Mouse (Mus musculus) erythroid progenitor cell, adult 5-6 weeks (primary cell): ENCODE data around the gene Phb2. TPM values are rescaled to one million over a fixed set of nuclear protein-coding genes. Genes with fewer than 3 reads are reported as not detected.
A peak's percentile ranks its signal among the peaks of the same experiment; 100 is the strongest.

ENCODE experiments used
- ATAC-seq: replicated peaks from 2 replicates; pipeline ENCODE4 v1.8.0; 2016; ENCODE audit warnings: moderate number of reproducible peaks, mild to moderate bottlenecking, moderate TSS enrichment, inconsistent platforms; ENCODE audit not compliant: poor library complexity, low FRiP score, severe bottlenecking
- total RNA-seq, 2 experiments: library from RNA; stranded (forward) in 1 of 2; stranded (reverse) in 1 of 2; fragments of 150-400 nt in 1 of 2; fragments of 186-747, 209-891 nt in 1 of 2; gene quantifications; 2 replicates each; pipeline versions ENCODE4 v1.2.3 to v1.2.4; 2015 to 2017; ENCODE audit warnings: low replicate concordance in 2 of 2

Phb2 gene
- total RNA-seq, 2 experiments from 2014 or later, result 61.2 to 79.9 TPM

GRCm38 (mm10) chr6:124718703-124719102, 6.6 kb downstream of the Phb2 start:
- ATAC-seq, result no peak

GRCm38 (mm10) chr6:124719354-124719978, 7.3 kb downstream of the Phb2 start:
- ATAC-seq, result peak; percentile 76

GRCm38 (mm10) chr6:124720904-124721303, 8.8 kb downstream of the Phb2 start:
- ATAC-seq, result no peak

DNA sequence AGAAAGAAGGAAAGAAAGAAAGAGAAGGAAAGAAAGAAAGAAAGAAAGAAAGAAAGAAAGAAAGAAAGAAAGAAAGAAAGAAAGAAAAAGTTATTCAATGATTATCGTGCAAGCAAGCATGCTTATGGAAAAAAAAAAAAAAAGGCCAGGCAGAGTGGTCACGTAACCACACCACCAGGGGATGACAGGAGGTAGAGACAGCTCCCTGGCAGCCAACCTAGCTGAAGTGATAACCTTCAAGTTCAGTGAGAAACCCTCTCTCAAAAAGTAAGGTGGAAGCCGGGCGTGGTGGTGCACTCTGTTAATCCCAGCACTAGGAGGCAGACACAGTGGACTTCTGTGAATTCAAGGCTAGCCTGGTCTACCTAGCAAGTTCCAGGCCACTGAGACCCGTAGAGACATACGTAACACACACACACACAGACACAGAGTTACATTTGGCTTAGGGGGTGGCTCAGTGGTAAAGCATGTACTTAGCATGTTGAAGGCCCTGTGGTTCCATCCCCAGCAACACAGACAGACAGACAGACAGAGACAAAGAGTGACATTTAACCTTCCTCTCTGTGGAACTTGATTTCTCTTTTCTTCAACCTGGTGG, 10.8 kb downstream of the Phb2 start:
- ATAC-seq, result no peak

DNA sequence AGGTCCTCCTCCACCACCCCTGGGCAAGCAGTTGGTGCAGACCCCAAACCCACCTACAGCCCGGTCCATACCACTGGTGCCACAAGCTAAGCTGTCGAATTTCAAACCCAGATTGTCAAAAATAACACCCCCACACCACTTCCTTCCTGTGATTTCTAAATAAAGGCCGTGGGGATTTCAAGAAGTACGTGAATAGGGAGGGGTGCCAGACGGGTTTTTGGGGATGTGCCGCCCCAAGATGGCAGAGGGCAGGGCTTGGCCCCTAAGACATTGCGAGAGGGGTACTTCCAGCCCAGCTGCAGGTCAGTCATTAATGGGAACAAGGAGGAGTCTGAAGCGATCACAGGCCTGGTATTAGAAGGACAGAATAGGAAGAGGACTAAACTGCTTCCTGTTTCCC, 11.4 kb downstream of the Phb2 start:
- no peak for ATAC-seq

- no peak for ATAC-seq
Measured at GRCm38 (mm10) chr6:124724472-124724871, 12.3 kb downstream of the Phb2 start.

- no peak for ATAC-seq
Measured at GRCm38 (mm10) chr6:124728621-124729020, 16.5 kb downstream of the Phb2 start.

DNA sequence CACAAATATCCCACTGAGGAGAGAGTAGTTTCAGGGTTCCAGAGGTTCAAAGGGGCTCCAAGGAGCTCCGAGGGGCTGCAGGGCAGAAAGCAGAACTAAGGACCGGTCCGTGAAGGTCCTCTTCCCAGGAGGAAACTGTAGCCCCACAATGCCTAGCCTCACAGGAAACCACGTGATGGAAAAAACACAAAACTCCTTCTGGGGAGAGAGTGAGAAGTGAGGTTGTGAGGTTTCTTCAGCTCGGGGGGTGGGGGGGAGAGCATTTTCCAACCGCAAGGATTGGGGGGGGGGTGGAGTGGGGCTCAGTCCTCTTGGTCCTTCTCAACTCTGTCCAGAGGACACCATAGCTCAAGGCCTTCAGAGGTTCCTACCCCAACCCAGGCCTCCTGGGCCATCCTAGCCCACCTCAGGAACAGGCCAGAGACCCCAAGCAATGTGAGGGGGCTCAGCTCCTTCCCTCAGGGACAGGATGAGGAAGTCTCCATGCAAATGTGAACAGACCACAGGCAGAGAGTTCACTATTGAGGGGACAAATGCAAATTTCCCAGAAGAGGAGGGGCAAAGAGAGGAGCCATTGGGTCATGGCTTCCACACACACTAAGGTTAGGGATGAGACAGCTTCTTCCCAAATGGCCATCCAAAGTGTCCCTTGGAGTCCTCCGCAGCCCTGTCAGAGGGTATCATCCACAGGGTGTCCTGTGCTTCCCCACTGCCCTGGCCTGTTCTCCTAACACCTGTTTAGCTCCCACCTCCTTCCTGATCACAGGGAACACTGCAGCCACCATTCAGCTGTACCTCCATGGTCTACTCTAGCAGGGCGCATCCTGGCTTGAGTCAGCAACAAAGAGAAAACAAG, 17.9 kb downstream of the Phb2 start:
- ATAC-seq, result no peak

GRCm38 (mm10) chr6:124731038-124731437, 18.9 kb downstream of the Phb2 start:
- ATAC-seq, result no peak

- ATAC-seq, result peak; percentile 59
Measured at GRCm38 (mm10) chr6:124732476-124733370, 20.6 kb downstream of the Phb2 start.

GRCm38 (mm10) chr6:124734417-124734816, 22.3 kb downstream of the Phb2 start:
- no peak for ATAC-seq

- ATAC-seq, result no peak
Measured at GRCm38 (mm10) chr6:124737040-124737439, 24.9 kb downstream of the Phb2 start.

GRCm38 (mm10) chr6:124738511-124739023, 26.4 kb downstream of the Phb2 start, which contains the start of gene Ptpn6:
Ptpn6 (minus strand) TSS chr6:124738714.
- no peak for ATAC-seq

GRCm38 (mm10) chr6:124739231-124739796, 27.2 kb downstream of the Phb2 start:
- no peak for ATAC-seq

DNA sequence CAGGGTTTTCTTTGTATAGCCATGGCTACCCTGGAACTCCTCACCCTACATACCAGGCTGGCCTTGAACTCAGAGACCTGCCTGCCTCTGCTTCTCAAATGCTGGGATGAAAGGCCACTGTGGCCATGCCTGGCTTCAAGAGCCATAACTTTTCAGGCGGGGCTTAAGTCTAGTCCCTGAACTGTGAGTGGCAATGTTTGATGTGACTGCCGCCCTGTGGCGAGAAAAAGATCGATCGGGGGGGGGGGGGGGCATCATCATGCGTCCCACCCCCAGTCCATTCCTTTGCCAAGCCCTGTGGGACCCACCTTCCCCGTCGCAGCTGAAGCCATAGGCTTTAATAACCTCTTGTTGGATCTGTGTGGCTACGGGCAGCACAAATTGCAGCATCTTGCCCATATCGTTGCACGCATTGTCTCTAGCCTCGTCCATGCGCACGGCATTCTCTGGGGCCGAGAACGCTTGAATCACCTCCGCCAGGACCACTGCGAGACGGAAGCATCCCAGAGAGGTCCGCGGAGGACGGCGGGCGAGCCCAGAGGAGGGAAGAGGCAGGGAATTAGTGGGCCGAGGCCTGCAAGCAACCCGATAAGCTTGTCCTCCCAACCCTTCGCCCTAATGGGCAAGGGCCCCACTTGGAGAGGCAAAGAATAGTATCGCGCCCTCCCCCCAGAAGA, 28.2 kb downstream of the Phb2 start:
- ATAC-seq, result peak; percentile 44

GRCm38 (mm10) chr6:124740888-124741761, 29.0 kb downstream of the Phb2 start, which contains the start of gene Grcc10:
Grcc10 (minus strand) TSS chr6:124741374.
- ATAC-seq, result peak; percentile 62

- no peak for ATAC-seq
Measured at GRCm38 (mm10) chr6:124741842-124742241, 29.7 kb downstream of the Phb2 start.
